Mouse (Mus musculus) right cerebral cortex, postnatal 25 days (tissue): ENCODE measurements around the gene Ifitm7.
"Not testable (repeated sequence)": the region's sequence is repeated elsewhere in the genome, so short reads cannot be mapped to it uniquely, and the experiment has no call there.

Experiments used
- DNase-seq: peaks from one replicate; pipeline ENCODE4 v3.0.0; 2022

Ifitm7 gene

DNA sequence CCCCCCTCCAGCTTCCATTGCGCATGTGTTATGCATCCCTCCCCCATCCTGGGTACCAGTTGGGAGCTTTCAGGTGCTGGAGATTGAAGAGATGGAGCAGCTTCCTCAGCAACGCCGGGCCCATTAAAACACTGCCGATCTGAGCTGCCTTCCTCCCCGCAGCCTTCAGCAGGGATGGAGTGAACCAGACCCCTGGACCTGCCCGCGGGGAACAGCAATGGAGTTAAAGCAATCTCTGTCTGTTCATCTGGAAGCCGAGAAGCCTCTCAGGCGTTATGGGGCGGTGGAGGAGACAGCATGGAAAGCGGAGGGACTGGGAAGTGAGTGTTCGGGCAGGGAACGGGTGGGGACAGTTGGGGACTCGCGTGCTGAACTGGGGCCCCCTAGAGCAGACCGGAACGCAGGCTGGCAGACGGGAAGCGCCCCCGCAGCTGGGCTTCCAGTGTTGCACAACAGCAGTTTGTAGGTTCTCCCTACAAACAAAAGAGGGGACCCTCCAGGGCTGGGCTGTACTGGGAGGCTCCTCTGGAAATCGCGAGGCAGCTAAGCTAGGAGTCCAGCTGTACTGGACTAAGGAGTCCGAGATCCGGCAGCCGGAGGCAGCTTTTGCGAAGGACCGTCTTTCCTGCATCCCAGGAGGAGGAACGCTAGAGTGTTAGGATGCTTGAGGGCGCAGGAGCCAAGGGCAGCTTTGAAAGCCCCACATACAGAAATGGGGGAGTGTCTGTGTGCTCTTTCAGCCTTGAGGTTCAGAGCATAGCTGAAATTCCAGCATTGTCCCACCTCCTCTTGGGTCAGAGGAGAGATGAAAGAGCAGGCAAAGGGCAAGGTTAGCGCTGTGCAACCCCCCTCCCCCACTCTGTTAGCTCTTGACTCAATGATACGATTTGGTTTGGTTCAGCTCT lies at the start of gene Ifitm7, which contains the start of gene 2900011O08Rik:
Gene Ifitm7 (minus strand): TSS at position 315 of the 905 bp plus-strand sequence.
Gene 2900011O08Rik (plus strand): TSS at position 31 of the 905 bp plus-strand sequence.
- peak; percentile 67 for DNase-seq

DNA sequence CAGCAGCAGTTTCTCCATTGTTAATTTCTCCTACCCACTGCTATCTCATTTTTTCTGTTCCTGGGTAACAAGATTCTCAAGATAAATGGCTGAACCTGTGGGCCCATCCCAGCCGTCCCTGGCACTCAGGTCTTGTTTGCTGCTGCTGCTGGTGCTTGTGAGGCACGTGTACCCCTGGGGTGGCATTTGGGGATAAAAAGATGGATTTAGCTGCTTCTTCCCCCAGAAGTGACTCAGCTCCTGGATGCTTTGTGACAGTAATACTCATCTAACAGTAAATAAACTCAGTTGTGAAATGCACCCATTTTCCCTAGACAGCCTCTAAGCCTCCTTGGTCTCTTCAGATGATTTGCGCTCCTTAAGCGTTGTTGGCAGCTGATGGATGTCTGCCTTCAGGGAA lies 46.4 kb upstream of the Ifitm7 start:
- DNase-seq = no peak

DNA sequence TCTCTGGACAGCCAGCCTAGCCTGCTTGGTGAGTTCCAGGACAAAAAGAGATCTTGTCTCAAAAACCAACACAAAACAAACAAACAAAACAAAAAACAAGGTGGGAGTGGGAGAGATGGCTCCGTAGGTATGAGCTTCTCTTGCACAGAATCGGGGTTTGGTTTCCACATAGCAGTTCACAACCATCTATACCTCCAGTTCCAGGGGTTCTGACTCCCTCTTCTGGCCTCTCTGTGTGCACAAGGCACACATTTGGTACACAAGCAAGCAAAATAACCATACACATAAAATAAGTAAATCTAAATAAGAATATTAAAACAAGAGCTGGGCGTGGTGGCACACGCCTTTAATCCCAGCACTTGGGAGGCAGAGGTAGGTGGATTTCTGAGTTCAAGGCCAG lies 44.0 kb upstream of the Ifitm7 start:
- DNase-seq = no peak

DNA sequence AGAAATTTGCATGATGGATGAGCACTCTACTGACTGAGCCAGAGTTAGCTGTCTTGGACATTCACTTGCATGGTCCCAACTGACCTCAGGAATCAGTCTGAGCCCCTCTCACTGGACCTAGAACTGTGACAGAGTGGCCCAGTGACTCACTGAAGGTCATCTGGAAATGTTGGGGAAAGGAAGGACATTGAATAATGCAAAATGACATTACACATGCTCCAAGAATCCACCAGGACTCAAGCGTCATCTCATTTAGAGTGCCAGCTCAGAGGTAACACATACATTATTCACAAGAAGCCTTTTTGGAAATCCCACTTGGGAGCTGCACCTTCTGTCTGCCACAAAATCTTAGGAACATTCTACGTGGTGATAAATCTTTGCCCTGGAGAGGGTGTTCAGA lies 43.2 kb upstream of the Ifitm7 start:
- no peak for DNase-seq

GRCm38 (mm10) chr16:14029072-14029471 lies 42.4 kb upstream of the Ifitm7 start:
- DNase-seq = no peak

DNA sequence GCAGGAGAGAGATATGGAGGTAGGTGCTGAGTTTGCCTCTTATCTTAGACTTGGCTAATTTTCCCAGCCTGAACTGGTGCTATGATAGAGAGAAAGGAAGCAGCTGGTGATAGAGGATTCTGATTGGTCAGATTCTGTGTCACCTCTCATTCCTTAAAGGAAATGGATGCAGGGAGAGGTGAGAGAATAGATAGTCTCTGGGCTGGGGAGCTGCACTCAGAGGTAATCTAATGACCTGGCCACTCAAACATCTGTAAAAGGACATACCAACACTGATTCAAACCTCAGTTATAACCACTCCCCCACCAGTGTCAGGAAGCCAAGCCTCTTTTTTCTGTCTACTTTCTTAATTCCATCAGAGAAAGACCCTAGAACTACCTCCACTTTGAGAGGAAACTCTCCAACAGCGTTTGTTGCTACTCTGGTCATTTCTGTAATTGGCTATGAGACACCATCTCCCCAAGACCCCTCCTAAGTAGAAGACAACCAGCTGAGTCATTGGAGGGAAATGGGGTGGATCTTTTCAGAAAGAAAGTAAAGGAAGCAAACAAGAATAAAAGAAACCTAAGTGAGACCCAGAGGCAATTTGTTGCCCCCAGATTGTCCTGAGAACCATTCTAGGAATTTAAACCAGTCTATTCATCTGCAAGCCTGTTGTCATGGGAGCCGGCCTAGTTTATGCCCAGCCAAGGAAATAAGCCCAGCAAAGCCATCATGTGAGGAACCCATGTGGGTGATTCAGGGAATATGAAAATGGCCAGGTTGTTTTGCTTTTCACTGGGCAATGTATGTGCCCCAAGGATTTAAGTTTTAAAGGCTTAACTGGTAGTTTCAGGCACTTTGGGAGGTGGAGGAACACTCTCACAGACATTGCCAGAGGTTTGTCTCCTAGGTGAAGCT lies 38.7 kb upstream of the Ifitm7 start:
- DNase-seq = no peak

- no peak for DNase-seq
Measured at GRCm38 (mm10) chr16:14021166-14021822, 34.6 kb upstream of the Ifitm7 start.

GRCm38 (mm10) chr16:14017306-14017705 lies 30.6 kb upstream of the Ifitm7 start:
- DNase-seq = no peak

DNA sequence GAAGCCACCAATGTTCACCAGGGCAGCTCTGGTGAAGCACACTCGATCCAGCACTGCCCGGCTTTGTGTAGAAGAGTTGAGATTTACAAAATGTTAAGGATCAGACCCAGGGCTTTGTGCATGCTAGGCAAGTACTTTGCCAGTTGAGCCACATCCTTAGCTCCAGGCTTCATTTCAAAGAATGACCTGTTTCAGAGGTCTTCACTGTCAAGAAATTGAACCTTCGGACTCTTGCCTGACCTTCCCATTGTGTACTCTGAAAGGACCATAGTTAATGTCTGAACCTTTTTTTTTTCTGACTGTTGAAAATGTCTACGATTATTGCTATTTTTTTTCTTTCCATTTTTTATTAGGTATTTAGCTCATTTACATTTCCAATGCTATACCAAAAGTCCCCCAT lies 23.3 kb upstream of the Ifitm7 start:
- DNase-seq = no peak

DNA sequence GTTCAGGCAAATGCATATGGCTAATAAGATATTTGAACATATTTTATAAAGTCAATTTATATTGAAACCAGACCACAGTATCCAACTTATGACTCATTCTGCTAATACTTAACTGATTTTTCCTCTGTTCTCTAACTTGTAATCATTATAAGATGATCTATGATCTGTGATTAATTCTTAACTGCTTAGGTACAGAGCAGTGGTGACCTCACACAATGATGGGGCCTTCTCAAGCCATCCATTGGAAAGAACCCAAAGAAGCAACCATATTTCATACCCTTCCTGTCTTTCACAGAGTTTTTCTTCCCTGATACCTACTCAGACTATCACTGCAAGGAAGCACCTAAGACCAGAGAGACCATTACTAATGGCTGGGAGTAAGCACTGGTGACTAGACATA lies 22.0 kb upstream of the Ifitm7 start:
- DNase-seq = no peak

DNA sequence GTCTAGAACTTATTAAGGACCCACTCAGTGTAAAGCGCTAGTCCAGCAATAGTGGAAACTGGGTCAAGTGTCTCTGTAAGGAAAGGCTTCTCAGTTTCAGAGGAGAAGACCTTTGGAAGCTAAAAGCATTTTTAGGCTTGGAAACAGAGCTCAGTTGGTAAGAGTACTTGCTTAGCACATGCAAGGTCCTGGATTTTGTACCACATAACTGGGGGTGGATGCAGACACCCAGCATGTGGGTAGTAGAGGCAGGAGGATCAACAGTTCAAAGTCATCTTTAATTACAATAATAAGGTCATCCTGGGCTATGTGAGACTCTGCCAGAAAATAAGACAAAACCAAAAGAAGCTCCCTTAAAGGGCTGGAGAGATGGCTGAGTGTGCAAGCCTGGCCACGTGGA lies 21.4 kb upstream of the Ifitm7 start:
- no peak for DNase-seq

DNA sequence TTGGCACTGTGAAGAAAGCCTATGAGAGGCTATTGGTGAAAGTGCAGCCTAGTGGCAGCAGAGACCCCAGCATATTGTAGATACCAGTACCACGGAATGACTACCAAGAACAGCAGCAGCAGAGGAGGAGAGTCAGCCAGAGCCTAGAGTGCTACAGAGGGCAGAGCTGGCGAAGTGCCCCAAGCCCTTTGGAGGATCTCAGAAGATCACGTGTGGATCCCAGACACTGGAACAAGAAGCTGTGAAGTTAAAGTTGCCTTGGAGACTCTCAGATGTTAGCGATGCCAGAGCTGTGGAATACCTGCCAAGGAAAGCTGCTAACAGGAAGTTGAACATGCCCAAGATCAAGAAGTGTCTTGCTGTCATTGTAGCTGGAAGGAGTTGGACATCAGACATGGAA lies 18.6 kb upstream of the Ifitm7 start:
- no peak for DNase-seq

GRCm38 (mm10) chr16:14004726-14005125 lies 18.0 kb upstream of the Ifitm7 start:
- no peak for DNase-seq

- DNase-seq = no peak
Measured at GRCm38 (mm10) chr16:14004170-14004569, 17.5 kb upstream of the Ifitm7 start.

- DNase-seq = no peak
Measured at GRCm38 (mm10) chr16:14003386-14004130, 16.9 kb upstream of the Ifitm7 start.

DNA sequence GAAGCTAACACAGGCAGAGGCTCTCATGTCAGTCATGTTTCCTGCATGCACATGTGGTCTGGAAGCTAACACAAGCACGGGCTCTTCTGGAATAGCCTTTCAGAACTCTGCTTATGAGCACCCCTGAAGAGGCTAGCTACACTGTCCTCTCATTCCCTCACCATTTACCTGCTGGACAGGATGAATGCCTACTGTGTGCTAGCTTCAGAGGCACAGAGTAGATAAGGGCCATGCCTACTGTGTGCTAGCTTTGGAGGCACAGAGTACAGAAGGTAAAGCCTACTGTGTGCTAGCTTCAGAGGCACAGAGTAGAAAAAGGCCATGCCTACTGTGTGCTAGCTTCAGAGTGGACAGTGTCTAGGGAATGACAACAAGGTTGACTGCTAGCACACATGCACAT lies 7.8 kb upstream of the Ifitm7 start:
- no peak for DNase-seq

DNA sequence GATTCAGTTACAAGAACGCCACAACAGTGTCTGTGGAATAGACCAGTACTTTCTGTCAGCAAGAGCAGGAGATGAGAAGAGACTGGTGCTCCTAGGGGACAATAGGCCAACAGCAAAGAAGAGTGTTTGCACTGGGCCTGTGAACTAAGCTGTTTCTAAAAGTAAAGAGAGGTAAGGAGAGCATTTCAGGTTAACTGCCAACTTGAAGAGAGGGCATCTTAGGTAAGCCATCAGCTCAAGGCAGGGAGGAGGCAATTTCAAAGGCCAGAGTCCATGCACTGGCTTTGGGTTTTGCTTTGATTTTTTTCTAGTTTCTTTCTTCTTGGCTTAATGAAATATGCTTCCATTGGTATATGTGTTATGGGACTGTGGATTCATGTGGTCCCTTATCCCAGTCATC lies 7.4 kb upstream of the Ifitm7 start:
- no peak for DNase-seq

DNA sequence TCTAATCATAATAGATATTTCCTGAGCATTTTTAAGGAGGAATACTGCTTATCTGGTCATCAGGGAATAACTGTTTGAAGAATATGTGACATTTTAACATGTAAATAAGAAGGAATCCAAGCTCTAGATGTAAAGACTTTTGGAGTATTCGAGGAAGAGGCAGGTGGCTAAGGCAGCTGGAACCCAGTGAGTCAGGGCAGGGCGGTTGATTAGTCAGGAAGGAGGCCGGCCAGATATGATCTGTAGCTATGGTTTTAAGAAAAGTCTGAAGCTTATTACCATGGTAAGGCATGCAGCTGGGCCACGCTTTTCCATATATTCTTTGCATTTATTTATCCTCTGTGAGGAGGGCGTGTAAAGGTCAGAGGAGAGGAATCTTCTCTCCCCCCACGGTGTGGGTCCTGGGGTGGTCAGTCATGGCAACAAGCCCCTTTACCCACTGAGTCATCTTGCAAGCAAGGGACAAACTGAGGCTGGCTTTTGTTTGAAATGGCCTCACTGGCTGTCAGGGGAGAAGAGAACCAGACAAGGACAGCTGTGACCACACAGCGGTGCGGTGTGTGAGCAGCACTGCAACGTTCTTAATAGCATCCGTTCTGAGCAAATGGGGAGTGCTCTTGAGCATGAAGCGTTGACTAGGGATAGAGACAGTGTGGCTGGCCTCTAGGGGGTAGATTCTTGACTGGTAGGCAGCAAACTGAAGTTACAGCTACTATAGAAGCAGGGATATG lies 6.0 kb upstream of the Ifitm7 start:
- DNase-seq = no peak

GRCm38 (mm10) chr16:13986197-13986573 lies 503 bp downstream of the Ifitm7 start:
- DNase-seq = no peak

DNA sequence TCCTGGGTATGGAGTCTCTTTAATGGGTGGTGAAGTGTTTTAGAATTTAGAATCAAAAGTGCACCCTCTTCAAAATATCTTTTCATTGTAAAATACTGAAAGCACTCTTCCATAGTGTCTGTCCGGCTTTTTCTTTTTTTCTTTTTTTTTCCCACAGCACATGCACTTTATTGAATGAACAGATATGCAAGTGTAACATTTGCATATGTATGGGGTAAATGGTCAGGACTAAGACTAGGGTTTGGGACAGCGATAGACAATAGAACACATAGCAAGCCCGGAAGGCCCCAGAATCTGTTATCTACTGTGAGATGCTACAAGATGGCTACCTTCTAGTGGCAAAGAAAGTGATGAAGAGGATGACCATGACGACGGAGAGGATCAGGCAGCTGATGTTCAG lies 3.5 kb downstream of the Ifitm7 start:
- no peak for DNase-seq

GRCm38 (mm10) chr16:13981726-13982125 lies 5.0 kb downstream of the Ifitm7 start:
- not testable (repeated sequence) for DNase-seq

DNA sequence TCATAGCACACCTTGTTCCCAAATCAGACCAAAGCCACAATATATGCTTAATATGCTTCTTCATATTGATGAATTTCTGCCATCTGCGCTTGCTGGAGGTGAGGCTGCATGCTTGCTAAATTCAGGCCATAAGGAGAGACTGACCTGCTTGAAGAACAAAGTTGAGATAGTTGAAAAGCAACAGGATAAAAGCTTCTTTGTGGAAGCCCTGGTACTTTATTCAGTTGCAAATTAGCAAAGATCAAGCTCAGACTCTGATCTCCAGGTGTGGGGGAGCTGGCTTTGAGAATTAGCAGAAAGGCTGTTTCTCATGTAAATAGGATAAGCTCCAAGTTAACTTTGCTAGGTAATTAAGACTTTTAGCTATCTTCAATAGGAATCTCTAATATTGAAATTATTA lies 9.7 kb downstream of the Ifitm7 start:
- not testable (repeated sequence) for DNase-seq
